Mouse (Mus musculus) left cerebral cortex, adult 11 months (tissue): ENCODE data around the gene Clstn3.
A peak's percentile ranks its signal among the peaks of the same experiment; 100 is the strongest.
"Not testable (repeated sequence)": the region's sequence is repeated elsewhere in the genome, so short reads cannot be mapped to it uniquely, and the experiment has no call there.

Experiments used
- DNase-seq: peaks from one replicate; pipeline ENCODE4 v3.0.0; 2022; ENCODE audit warnings: low spot score

The Clstn3 gene

GRCm38 (mm10) chr6:124448959-124449667 lies 15.5 kb downstream of the Clstn3 start:
- DNase-seq = no peak

GRCm38 (mm10) chr6:124448186-124448852 lies 16.3 kb downstream of the Clstn3 start:
- no peak for DNase-seq

- no peak for DNase-seq
These were observed 17.2 kb downstream of the Clstn3 start for GRCm38 (mm10) chr6:124447356-124447755.

- no peak for DNase-seq
These were observed 18.1 kb downstream of the Clstn3 start for GRCm38 (mm10) chr6:124446459-124446858.

- DNase-seq = no peak
These were observed 18.6 kb downstream of the Clstn3 start for GRCm38 (mm10) chr6:124446024-124446423.

- no peak for DNase-seq
These were observed 21.3 kb downstream of the Clstn3 start for GRCm38 (mm10) chr6:124443338-124443737.

GRCm38 (mm10) chr6:124436245-124436644 lies 28.3 kb downstream of the Clstn3 start:
- no peak for DNase-seq

GRCm38 (mm10) chr6:124435173-124435572 lies 29.4 kb downstream of the Clstn3 start:
- DNase-seq = no peak

- DNase-seq = no peak
These were observed 30.8 kb downstream of the Clstn3 start for GRCm38 (mm10) chr6:124433688-124434324.

- DNase-seq = no peak
These were observed 33.7 kb downstream of the Clstn3 start for GRCm38 (mm10) chr6:124430784-124431495.

GRCm38 (mm10) chr6:124430379-124430778 lies 34.2 kb downstream of the Clstn3 start:
- DNase-seq = no peak

- no peak for DNase-seq
These were observed 36.6 kb downstream of the Clstn3 start for GRCm38 (mm10) chr6:124427791-124428576.

- DNase-seq = peak; percentile 55
These were observed 37.3 kb downstream of the Clstn3 start for GRCm38 (mm10) chr6:124427289-124427688.

GRCm38 (mm10) chr6:124426604-124427003 lies 38.0 kb downstream of the Clstn3 start:
- no peak for DNase-seq

- no peak for DNase-seq
These were observed 39.1 kb downstream of the Clstn3 start for GRCm38 (mm10) chr6:124425523-124425922.

GRCm38 (mm10) chr6:124425042-124425441 lies 39.6 kb downstream of the Clstn3 start:
- not testable (repeated sequence) for DNase-seq

- no peak for DNase-seq
These were observed 40.5 kb downstream of the Clstn3 start for GRCm38 (mm10) chr6:124424068-124424498.

- DNase-seq = no peak
These were observed 45.9 kb downstream of the Clstn3 start for GRCm38 (mm10) chr6:124418686-124419085.

GRCm38 (mm10) chr6:124415347-124416088 lies 49.1 kb downstream of the Clstn3 start:
- peak; percentile 83 for DNase-seq

- DNase-seq = peak; percentile 96
These were observed 49.7 kb downstream of the Clstn3 start, which contains the start of gene Pex5 for GRCm38 (mm10) chr6:124414927-124415325. Gene Pex5, minus strand, starts transcription at chr6:124415067.
